Mouse (Mus musculus): ENCODE measurements around the gene Exd1. TPM values are rescaled to one million over a fixed set of nuclear protein-coding genes. Genes with fewer than 3 reads are reported as not detected.

The Exd1 gene
- 0.12 TPM in 2 replicates for total RNA-seq (2017)

DNA sequence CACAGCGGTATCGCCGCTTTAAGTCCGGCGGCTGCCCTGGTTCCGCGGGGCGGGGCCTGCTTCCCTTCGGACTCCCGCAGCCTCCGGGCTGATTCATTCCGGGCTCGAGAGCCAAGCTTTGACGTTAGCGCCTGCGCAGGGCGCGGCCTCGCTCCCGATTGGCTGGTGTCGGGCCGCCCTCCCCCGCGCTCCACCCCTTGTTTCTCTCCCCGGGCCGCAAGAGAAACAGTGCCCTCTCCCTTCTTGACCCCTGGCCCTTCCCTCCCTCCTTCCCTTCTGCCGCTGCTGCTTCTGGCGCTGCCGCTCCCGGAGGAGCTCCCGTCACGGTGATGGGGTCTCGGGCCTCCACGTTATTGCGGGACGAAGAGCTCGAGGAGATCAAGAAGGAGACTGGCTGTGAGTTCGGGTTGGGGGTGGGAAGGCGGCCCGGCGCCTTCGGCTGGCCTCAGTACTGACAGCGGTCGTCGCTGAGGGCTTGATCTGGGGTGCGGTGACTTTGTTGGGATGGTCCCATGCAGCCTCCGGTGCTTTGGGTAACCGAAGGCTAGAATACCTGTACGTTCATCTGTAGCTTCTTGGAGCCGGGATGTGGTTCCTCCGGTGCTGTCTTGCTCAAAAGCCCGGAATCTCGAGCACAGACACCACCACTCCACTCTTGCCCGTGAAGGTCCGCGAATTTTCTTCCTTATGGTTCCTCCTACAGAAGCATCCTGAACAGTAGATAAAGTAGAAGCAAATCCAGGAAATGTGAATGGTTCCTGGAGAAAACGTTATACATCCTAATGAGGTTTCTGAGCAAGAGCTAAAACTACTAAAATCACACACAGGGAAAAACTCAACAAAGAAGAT, at the start of gene Exd1, which contains the start of gene Chp1:
Gene Exd1 (minus strand): TSS at position 106 of the 849 bp plus-strand sequence.
Gene Chp1 (plus strand): TSS at position 176 of the 849 bp plus-strand sequence.
- peak; percentile 91 for ATAC-seq (ENCODE audit: extremely low read depth, insufficient number of reproducible peaks, low FRiP score, poor library complexity, severe bottlenecking)

DNA sequence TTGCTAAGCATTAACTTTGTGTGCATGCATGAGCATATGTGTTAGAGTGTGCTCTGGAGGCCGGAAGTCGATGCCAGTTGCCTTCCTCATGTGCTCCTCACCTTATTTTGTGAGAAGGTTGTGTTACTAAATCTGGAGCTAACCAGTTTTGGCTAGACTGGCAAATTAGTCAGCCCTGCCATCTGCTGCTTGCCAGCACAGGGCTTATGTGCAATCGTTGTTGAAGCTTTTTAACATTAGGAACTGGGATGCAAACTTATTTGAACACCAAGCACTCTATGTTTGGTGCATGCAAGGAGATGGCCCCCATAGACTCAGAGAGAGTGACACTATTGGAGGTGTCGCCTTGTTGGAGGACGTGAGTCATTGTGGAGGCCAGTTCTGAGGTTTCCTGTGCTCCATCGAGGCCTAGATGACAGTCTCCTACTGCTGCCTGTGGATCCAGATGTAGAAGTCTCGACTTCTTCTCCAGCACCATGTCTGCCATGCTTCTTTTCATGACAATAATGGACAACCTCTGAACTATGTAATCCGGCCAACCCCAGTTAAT, 49.4 kb upstream of the Exd1 start:
- ATAC-seq (ENCODE audit: extremely low read depth, insufficient number of reproducible peaks, low FRiP score, poor library complexity, severe bottlenecking): no peak

DNA sequence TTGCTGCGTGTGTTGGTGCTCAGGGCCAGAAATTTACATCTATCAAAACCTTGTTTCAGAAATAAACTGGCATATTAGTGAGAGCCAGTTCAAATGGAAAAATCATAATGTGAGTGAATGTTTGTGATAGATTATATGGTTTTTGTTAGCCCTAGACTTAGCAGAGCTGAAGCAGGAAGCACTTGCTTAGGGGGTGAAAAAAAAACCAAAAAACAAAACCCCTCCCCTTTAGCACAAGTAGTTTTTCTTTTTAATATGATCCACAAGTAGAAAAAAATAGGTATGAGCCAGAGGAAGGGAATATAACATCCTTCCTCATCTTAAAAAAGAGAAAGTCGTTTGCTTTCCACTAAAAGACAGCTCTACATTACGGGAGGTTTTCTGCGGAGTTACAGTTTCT, 47.9 kb upstream of the Exd1 start:
- no peak for ATAC-seq (ENCODE audit: extremely low read depth, insufficient number of reproducible peaks, low FRiP score, poor library complexity, severe bottlenecking)

DNA sequence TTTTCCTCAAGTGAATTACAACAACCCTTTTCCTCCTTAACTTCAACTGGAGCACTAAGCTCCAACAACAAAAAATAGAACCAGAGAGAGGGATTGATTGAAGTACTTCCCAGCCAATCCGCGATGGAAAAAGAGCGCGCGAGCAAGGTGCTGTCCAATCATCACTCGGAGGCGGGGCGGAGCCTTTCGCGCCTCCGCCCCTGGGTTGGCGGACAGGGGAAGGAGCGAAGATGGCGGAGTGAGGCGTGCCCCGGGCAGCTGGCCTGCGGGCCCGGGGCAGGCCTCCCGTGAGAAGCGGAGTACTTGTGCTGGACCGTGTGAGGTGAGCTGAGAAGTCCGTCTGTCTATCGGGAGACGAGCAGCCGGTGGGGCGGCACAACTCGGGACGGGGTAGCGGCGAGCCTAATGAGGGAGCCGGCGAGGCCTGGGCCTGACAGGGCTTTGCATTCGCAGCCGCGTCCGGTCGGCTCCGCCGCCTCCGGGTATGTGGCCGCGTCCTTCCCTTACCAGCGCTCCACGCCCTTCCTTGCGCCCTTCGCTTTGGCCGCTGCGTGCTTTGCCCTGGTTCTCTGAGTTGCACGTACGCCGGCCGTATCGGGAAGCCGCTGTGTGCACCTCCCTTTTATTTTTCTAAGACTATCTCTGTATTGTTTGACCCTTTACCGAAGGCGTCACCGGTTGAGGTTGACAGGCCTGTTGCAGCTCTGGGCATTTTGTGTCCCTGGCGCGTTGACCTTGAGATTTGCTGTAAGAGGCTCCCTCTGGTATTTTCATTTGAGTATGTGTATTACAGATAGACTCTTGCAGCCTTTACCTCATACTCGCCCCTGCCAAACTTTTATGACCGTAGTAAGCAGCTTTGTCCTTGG, 46.9 kb upstream of the Exd1 start:
- ATAC-seq (ENCODE audit: extremely low read depth, insufficient number of reproducible peaks, low FRiP score, poor library complexity, severe bottlenecking): peak; percentile 98

DNA sequence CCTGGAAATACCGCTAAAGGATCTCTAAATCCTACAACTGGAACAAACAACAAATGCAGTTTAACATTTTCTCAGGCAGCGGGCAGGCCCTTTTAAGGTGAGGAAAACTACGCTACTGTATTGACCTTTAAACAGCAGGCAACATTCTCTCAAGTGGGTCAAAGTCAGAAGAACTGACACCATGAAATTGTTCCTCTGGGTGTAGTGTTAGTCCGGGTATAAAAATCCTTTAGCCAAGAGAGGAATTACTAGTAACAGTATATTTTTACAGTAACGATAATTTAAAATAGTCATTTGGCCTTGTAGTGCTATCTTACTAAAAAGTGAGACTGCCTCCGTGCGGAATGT, 46.3 kb upstream of the Exd1 start:
- no peak for ATAC-seq (ENCODE audit: extremely low read depth, insufficient number of reproducible peaks, low FRiP score, poor library complexity, severe bottlenecking)

DNA sequence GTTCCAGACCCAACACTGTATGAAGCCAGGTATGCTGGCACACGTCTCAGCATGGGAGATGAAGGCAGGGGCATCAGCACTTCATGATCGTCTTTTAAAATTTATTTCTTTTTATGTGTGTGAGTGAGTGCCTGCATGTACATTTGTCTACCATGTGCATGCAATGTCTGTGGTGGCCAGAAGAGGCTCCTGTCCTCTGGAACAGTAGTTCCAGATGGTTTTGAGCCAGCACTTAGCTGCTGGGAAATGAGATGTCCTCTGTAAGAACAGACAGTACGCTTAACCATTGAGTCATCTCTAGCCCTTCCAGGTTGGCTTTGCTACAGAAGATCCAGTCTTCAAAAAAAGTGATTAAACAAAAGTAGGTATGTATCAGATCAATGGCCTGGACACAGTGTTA, 43.8 kb upstream of the Exd1 start:
- no peak for ATAC-seq (ENCODE audit: extremely low read depth, insufficient number of reproducible peaks, low FRiP score, poor library complexity, severe bottlenecking)

DNA sequence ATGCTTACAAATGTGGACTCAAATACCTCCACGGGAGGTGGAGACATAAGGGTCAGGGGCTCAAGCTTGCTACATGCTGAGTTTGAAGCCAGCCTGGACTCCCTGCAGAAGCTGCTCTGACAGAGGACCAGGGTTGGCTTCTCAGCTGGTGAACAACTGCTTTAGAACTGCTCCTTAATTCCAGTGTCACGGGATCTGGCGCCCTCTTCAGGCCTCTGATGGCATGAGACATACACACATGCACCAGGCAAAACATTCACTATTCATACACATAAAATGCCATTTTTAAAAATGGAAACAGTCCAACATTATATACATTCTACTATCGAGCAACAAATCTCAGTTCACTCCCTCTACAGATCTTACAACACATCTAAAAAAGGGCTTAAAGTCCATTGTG, 40.0 kb upstream of the Exd1 start:
- peak; percentile 84 for ATAC-seq (ENCODE audit: extremely low read depth, insufficient number of reproducible peaks, low FRiP score, poor library complexity, severe bottlenecking)

DNA sequence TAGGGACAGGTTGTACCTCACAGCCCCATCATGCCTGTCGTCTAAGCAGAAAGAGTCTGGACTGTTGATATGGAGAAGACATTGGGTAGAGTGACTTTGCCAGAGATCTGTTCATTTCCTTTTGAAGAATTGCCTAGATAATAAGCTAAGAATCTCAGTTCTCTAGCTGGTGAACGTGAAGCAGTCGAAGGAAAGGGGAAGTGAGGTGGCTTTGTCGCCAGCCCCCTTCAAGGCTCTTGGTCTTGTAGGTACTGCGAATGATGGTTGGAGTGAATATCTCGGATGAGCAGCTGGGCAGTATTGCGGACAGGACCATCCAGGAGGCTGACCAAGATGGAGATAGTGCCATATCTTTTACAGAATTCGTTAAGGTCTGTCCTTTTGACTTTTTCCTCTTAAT, 36.9 kb upstream of the Exd1 start:
- ATAC-seq (ENCODE audit: extremely low read depth, insufficient number of reproducible peaks, low FRiP score, poor library complexity, severe bottlenecking): no peak

DNA sequence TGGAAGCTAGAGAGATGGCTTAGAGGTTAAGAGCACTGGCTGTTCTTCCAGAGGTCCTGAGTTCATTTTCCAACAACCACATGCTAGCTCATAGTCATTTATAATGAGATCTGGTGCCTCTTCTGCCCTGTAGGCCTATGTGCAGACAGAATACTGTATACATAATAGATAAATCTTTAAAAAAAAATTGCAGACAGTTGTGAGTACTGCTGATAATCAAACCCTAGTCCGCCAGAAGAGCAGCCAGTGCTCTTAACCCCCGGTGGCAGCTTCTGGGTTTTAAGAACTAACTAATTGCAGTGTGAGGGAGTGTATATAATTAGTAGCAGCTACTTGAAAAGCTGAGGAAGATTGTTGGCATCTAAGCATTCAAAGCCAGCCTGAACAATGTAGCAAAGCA, 36.0 kb upstream of the Exd1 start:
- ATAC-seq (ENCODE audit: extremely low read depth, insufficient number of reproducible peaks, low FRiP score, poor library complexity, severe bottlenecking): no peak

DNA sequence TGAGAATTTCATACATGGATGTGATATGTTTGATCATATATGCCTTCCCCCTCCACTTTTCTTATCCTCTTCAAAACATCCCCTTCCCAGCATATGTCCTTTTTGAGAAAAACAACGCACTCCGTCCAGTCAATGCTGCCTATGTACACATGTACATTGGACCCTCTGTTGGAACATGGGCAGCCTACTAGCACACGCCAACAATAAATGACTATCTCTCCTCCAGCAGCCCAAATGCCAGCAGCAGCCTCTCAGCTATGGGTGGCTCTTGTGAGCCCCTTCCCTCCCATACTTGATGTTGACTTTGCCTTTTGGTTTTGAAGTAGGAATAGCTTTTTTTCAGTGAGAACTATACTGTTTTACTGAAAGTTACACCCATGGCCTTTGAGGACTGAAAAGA, 34.1 kb upstream of the Exd1 start:
- ATAC-seq (ENCODE audit: extremely low read depth, insufficient number of reproducible peaks, low FRiP score, poor library complexity, severe bottlenecking): no peak

DNA sequence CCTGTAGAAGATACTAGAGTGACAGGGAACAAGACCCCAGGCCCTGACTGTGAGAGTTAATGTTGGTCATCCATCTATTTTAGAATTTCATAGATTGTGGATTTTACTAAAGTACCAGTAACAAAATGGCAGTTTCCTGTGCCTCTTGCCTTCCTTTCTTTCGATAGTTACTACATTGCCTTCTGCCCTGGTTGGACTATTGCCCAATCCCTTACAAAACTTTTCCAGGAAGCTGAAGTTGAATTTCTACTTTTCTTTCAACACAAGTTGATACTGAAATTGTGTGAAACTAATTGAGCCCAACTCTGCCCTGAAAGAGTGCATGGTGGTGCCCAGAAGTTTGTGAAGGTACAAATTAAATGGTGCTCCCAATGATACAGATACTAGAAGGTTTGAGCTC, 25.0 kb upstream of the Exd1 start:
- ATAC-seq (ENCODE audit: extremely low read depth, insufficient number of reproducible peaks, low FRiP score, poor library complexity, severe bottlenecking): no peak

DNA sequence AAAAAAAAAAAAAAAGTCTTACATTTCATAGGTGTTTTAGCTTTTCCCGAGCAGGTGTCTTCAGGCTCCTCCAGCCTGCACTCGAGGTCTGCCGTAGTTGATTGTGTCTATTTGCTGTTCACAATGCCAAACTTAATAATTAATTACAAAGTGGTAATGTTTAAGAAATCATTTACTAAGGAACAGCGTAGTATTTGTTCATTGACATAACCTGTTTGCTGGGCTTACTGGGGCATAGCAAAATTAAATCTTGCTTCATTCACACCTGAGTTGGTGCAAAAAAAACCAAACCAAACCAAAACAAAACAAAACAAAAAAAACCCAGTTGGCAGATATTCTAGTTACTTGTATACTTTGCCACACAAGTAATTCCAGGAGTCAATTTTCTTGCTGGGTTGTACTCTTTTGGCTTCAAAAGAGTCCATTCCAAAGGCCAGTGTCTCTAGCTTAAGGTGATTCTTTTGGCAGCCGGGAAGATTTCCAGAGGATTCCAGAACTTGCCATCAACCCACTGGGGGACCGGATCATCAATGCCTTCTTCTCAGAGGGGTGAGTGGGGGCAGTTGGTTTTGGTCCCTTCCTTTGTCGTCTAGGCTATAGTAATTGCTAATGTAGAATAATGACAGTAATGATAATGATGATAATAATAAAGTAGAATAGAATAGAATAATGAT, 18.9 kb upstream of the Exd1 start:
- ATAC-seq (ENCODE audit: extremely low read depth, insufficient number of reproducible peaks, low FRiP score, poor library complexity, severe bottlenecking): no peak

DNA sequence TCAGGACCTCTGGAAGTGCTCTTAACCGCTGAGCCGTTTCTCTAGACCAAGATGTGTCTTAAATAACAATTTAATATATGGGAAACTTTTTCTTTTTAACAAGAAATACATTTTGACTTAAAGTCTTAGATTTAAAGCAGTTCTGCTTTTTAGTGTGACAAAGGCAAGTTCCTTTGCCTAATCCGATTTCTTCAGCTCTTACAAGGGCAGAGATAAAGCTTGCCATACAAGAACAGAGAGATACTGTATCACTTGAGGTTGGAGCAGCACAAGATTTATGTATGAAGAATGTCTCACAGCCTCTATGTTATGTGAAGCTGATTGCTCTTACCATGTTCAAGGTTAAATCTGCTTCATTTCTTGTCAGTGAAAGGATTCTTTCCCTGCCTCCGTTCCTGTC, 17.9 kb upstream of the Exd1 start:
- no peak for ATAC-seq (ENCODE audit: extremely low read depth, insufficient number of reproducible peaks, low FRiP score, poor library complexity, severe bottlenecking)

DNA sequence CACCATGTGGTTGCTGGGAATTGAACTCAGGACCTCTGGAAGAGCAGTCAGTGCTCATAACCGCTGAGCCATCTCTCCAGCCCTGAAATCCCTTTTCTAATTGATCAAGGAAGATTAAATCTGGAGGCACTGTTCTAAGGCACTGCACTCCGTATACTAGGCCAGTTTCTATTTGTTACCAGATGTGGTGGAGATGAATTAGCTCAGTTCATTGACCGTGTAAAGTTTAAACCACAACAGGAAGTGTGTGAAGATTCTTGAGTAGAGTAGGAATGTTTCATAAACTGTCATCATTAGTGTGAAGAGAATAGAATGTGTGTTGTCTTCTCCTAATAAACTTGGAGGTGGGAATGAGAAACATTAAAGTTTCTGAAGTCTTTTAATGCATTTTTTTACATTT, 14.4 kb upstream of the Exd1 start:
- ATAC-seq (ENCODE audit: extremely low read depth, insufficient number of reproducible peaks, low FRiP score, poor library complexity, severe bottlenecking): no peak

DNA sequence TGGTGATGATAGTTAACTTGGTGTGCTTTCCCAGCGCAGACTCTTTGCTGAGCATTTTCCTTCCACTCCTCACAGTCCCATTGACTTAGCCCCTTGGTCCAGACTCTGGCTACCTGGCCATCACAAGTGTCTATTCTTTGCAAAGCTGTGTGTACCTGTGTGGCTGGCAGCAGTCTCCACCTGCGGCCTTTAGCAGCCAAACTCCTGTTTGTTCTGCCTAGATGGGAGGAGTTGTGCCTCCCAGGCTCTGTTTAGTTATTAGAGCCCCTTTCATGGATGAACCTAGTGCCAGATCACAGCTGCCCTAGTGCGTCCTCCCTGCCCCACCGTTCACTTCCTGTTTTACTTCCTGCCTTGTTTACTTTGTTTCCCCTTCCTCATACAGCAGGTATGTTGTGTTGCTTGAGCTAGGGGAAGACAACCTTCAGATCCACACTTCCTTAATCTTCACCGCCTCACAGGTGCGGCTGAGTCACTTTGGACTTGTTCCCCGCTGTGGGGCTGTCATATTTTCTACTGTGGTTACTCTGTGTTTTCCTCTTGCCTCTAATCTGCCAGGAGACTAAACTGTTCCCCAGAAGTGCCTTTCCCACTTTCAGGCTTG, 11.4 kb upstream of the Exd1 start:
- ATAC-seq (ENCODE audit: extremely low read depth, insufficient number of reproducible peaks, low FRiP score, poor library complexity, severe bottlenecking): peak; percentile 92

DNA sequence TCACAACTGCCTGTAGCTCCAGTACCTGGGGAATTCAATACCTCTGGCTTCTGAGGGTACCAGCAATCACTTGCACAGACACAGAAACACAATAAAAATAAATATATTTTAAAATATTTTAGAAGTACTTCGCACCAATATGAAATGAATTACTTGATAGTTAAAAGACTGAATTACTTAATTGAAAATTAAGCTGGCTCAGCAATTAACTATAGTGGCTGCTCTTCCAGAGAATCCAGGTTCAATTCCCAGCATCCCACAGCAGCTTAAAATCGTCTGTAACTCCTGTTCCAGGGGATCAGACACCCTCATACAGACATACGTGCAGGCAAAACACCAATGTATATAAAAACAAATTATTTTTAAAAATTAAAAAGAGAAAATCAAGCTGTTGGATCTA, 10.6 kb upstream of the Exd1 start:
- ATAC-seq (ENCODE audit: extremely low read depth, insufficient number of reproducible peaks, low FRiP score, poor library complexity, severe bottlenecking): no peak

DNA sequence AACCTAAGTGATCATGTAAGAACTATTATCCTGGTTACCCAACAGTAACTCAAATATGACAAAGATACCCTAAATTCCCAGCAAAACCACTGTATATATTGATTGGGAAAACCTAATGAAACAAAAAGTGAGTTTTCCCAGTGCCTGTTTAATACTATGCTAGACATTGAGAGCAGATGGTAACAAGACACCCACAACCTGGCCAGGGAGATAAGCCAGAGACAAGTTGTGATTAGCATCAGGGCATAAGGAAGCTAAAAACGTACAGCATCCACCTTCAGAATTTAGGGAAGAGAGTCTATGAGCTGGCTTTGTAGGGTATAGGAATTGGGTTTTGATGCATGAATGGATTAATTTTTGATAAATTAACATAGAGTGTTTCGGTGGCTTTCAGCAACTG, 2.3 kb upstream of the Exd1 start:
- ATAC-seq (ENCODE audit: extremely low read depth, insufficient number of reproducible peaks, low FRiP score, poor library complexity, severe bottlenecking): no peak

DNA sequence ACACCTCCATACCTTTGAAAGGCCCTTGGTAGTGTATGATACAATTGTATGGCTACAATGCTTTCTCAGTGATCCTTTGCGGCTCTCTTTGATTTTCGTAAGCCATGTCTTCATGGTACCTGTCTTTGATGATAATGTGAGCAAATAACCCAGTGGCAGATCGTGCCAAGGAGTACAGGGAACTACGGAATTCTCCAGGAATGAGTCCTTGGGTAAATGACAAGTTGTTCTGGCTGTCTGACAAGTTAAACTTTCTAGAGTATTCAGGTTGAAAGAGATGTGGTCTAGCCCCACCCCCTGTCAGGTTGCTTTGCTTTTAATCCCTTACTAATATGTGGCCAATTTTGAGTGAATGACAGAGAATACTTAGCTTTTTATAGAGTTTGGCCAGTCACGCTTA, 1.3 kb upstream of the Exd1 start:
- ATAC-seq (ENCODE audit: extremely low read depth, insufficient number of reproducible peaks, low FRiP score, poor library complexity, severe bottlenecking): no peak

DNA sequence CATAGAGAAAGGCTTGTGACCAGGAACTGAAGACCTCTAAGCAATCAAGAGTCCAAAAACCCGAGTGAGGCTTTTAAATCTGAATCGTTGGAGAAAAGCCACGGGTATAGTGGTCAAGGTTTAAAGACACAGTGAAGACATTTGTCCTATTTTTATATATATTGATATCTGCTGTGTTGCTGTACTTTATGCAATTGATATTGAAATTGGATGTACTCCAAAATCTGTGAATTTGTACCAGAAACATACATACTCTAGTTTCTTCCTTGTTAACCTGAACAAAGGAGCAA, 889 bp upstream of the Exd1 start:
- ATAC-seq (ENCODE audit: extremely low read depth, insufficient number of reproducible peaks, low FRiP score, poor library complexity, severe bottlenecking): no peak
